Mouse (Mus musculus) adrenal gland, adult 18-20 months (tissue): ENCODE results near the gene Tex264. TPM values are rescaled to one million over a fixed set of nuclear protein-coding genes. Genes with fewer than 3 reads are reported as not detected.

Experiments used
- DNase-seq, 2 experiments: peaks; one replicate each; pipeline ENCODE4 v3.0.0; 2021 to 2022; ENCODE audit warnings: low spot score in 2 of 2
- long read RNA-seq, 2 experiments: library from polyadenylated mRNA; stranded (forward); transcript quantifications; one replicate each; pipeline ENCODE4 v2.0.0; 2021
- total RNA-seq, 2 experiments: library from RNA; stranded (reverse); gene quantifications; 1 replicate in 1 of 2; 2 replicates in 1 of 2; pipeline ENCODE4 v1.2.3; 2021

The Tex264 gene
- 100 to 1,000 TPM in 1 of 2 experiments, 10 to 100 TPM in 1; 93.5 to 136 TPM for total RNA-seq
- long read RNA-seq, experiment 1, transcript Tex264-203 (6 exons, 1,364 nt) = minor isoform, 11 of 48 reads
- long read RNA-seq, experiment 1, transcript Tex264-201 (6 exons, 1,391 nt) = major isoform, 19 of 48 reads
- long read RNA-seq, experiment 1, transcript Tex264-202 (6 exons, 1,896 nt) = minor isoform, 13 of 48 reads
- long read RNA-seq, experiment 1, partial matches to known transcripts = 1 of 48 reads
- long read RNA-seq, experiment 1, other reads (novel, unspliced or antisense) = 4 of 48 reads
- long read RNA-seq, experiment 2, transcript Tex264-203 (6 exons, 1,364 nt) = minor isoform, 19 of 139 reads
- long read RNA-seq, experiment 2, transcript Tex264-201 (6 exons, 1,391 nt) = minor isoform, 37 of 139 reads
- long read RNA-seq, experiment 2, transcript Tex264-202 (6 exons, 1,896 nt) = major isoform, 39 of 139 reads
- long read RNA-seq, experiment 2, partial matches to known transcripts = 35 of 139 reads
- long read RNA-seq, experiment 2, other reads (novel, unspliced or antisense) = 9 of 139 reads

GRCm38 (mm10) chr9:106685249-106686101 lies at the start of gene Tex264:
Gene Tex264, minus strand, starts transcription at chr9:106685927.
- DNase-seq = peak; percentile 86

- no peak for DNase-seq
Observed at GRCm38 (mm10) chr9:106733690-106734089, 48.0 kb upstream of the Tex264 start.

- no peak for DNase-seq
Observed at GRCm38 (mm10) chr9:106729416-106729815, 43.7 kb upstream of the Tex264 start.

GRCm38 (mm10) chr9:106726891-106727290 lies 41.2 kb upstream of the Tex264 start:
- DNase-seq = no peak

GRCm38 (mm10) chr9:106725435-106725834 lies 39.7 kb upstream of the Tex264 start:
- no peak for DNase-seq

GRCm38 (mm10) chr9:106724864-106725263 lies 39.1 kb upstream of the Tex264 start:
- DNase-seq = no peak

- no peak for DNase-seq
Observed at GRCm38 (mm10) chr9:106716729-106717128, 31.0 kb upstream of the Tex264 start.

GRCm38 (mm10) chr9:106716232-106716631 lies 30.5 kb upstream of the Tex264 start:
- peak in 1 of 2 experiments; percentile 23 for DNase-seq

- DNase-seq = no peak
Observed at GRCm38 (mm10) chr9:106712470-106712869, 26.7 kb upstream of the Tex264 start.

- DNase-seq = no peak
Observed at GRCm38 (mm10) chr9:106692973-106693481, 7.3 kb upstream of the Tex264 start.

GRCm38 (mm10) chr9:106688834-106689233 lies 3.1 kb upstream of the Tex264 start:
- DNase-seq = no peak

GRCm38 (mm10) chr9:106686983-106687650 lies 1.4 kb upstream of the Tex264 start:
- DNase-seq = peak; percentile 60 to 69

- no peak for DNase-seq
Observed at GRCm38 (mm10) chr9:106684918-106685248, 844 bp downstream of the Tex264 start.

GRCm38 (mm10) chr9:106684093-106684872 lies 1.4 kb downstream of the Tex264 start:
- DNase-seq = no peak

GRCm38 (mm10) chr9:106681026-106681425 lies 4.7 kb downstream of the Tex264 start:
- no peak for DNase-seq

GRCm38 (mm10) chr9:106678242-106678641 lies 7.5 kb downstream of the Tex264 start:
- no peak for DNase-seq

GRCm38 (mm10) chr9:106677702-106678101 lies 8.0 kb downstream of the Tex264 start:
- DNase-seq = no peak

- no peak for DNase-seq
Observed at GRCm38 (mm10) chr9:106676571-106676970, 9.2 kb downstream of the Tex264 start.

- no peak for DNase-seq
Observed at GRCm38 (mm10) chr9:106675965-106676364, 9.8 kb downstream of the Tex264 start.

GRCm38 (mm10) chr9:106675480-106675879 lies 10.2 kb downstream of the Tex264 start:
- DNase-seq = peak; percentile 75 to 84
